Mouse (Mus musculus): Measurements from ENCODE around the gene Mpp2. TPM values are rescaled to one million over a fixed set of nuclear protein-coding genes. Genes with fewer than 3 reads are reported as not detected.

Mpp2 gene
- total RNA-seq, 2 experiments from 2014 or later = 1.0 to 1.2 TPM

GRCm38 (mm10) chr11:102011510-102011909 is 76.8 kb downstream of the Mpp2 start:
- no peak for DNase-seq (ENCODE audit: low spot score)

- DNase-seq (ENCODE audit: low spot score) = no peak
These were observed 78.2 kb downstream of the Mpp2 start for GRCm38 (mm10) chr11:102010140-102010539.

DNA sequence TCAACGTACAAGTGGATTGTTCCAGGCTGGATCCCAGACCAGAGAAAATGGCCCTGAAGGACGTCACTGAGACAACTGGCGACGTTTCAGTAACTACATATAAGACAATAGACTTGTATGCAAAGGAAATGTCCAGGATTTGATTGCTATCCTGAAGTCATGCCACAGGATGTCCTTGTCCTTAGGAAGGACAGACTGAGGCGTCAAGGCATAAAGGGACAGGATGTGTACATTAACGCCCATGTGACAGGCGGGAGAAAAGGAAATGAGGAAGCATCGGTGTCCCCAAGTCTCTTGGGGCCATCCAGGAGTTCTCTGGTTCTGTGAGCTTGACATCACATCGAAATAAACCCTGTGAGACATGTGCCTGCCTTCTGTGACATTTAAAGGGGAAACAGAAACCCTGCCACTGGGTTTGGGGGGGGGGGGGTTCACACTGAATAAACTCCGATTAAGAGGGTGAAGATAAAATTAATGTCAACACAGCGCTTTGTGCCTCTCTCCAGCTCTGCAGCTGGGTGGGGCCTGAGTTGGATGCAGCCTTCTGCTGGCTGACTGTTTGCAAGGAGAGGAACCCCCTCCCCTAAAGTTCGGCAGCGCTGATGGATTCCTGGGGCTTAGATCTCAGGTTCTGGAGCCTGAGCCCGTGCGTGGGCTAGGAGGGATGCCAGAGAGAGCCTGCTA is 79.2 kb downstream of the Mpp2 start:
- no peak for DNase-seq (ENCODE audit: low spot score)

- no peak for DNase-seq (ENCODE audit: low spot score)
These were observed 79.9 kb downstream of the Mpp2 start for GRCm38 (mm10) chr11:102008372-102008771.

Other genes with a start within 250 kb of the Mpp2 start
- gene Meox1, start 194.1 kb downstream of the Mpp2 start, total RNA-seq (2021) = 1 to 10 TPM; 1.3 to 3.8 TPM
- not detected for gene Sost, start 121.5 kb downstream of the Mpp2 start, total RNA-seq (2021)
- gene Cfap97d1, start 104.2 kb downstream of the Mpp2 start, total RNA-seq (2021) = not detected
- 100 to 1,000 TPM; 153 to 161 TPM for gene Dusp3, start 101.5 kb downstream of the Mpp2 start, total RNA-seq (2021)
- 10 to 100 TPM; 15.7 to 24.5 TPM for gene Mpp3, start 60.1 kb downstream of the Mpp2 start, total RNA-seq (2021)
- 10 to 100 TPM; 16.1 to 19.0 TPM for gene Cd300lg, start 47.0 kb downstream of the Mpp2 start, total RNA-seq (2021)
- not detected for gene Ppy, start 12.8 kb upstream of the Mpp2 start, total RNA-seq (2021)
- not detected for gene Pyy, start 19.3 kb upstream of the Mpp2 start, total RNA-seq (2021)
- gene Nags, start 57.0 kb upstream of the Mpp2 start, total RNA-seq (2021) = not detected
- gene Tmem101, start 67.9 kb upstream of the Mpp2 start, total RNA-seq (2021) = 1 to 10 TPM; 9.3 to 9.8 TPM
- gene Lsm12, start 96.8 kb upstream of the Mpp2 start, total RNA-seq (2021) = 100 to 1,000 TPM; 102 to 105 TPM
- gene G6pc3, start 101.1 kb upstream of the Mpp2 start, total RNA-seq (2021) = 10 to 100 TPM; 60.4 to 61.1 TPM
- gene Hdac5, start 141.7 kb upstream of the Mpp2 start, total RNA-seq (2021) = 100 to 1,000 TPM in 1 of 2 experiments, 10 to 100 TPM in 1; 73.6 to 104 TPM
- gene BC030867, start 160.4 kb upstream of the Mpp2 start, total RNA-seq (2021) = not detected
- gene Asb16, start 180.2 kb upstream of the Mpp2 start, total RNA-seq (2021) = 10 to 100 TPM; 86.0 to 97.5 TPM
- 10 to 100 TPM; 14.6 to 15.8 TPM for gene Tmub2, start 196.4 kb upstream of the Mpp2 start, total RNA-seq (2021)
- 10 to 100 TPM in 1 of 2 experiments, 1 to 10 TPM in 1; 9.3 to 13.0 TPM for gene Atxn7l3, start 208.1 kb upstream of the Mpp2 start, total RNA-seq (2021)
- gene Ubtf, start 231.2 kb upstream of the Mpp2 start, total RNA-seq (2021) = 10 to 100 TPM; 35.4 to 42.6 TPM

Data from gastrocnemius, adult 18-20 months (tissue).